ENCODE assay signal across 13 mouse cellular contexts in genomic region chr13:5789302-5789701, GRCm38 (mm10).
"Had no signal": no experiment of that assay in that cellular context is flagged by ENCODE, and none has a peak within 500 bp of the region (broad histone marks: within the 10 kb centered on the region; RNA-seq: fewer than 3 reads in every experiment).

No protein-coding gene starts in this region.

- H3K9me3 ChIP-seq: limb, embryonic 13.5 days; megakaryocyte, embryonic 14.5 days; midbrain, embryonic 12.5 days; neural tube, embryonic 13.5 days had no signal

- H3K4me3 ChIP-seq: limb, embryonic 13.5 days; megakaryocyte, embryonic 14.5 days; midbrain, embryonic 12.5 days; neural tube, embryonic 13.5 days had no signal

- H3K27me3 ChIP-seq: limb, embryonic 13.5 days; megakaryocyte, embryonic 14.5 days; midbrain, embryonic 12.5 days; neural tube, embryonic 13.5 days had no signal

- H3K9ac ChIP-seq: limb, embryonic 13.5 days; liver, embryonic 14.5 days; midbrain, embryonic 12.5 days; neural tube, embryonic 13.5 days had no signal

- H3K27ac ChIP-seq: limb, embryonic 13.5 days; liver, embryonic 14.5 days; midbrain, embryonic 12.5 days; neural tube, embryonic 13.5 days had no signal

- H3K36me3 ChIP-seq: limb, embryonic 13.5 days; midbrain, embryonic 12.5 days; neural tube, embryonic 13.5 days had no signal

- DNase-seq: kidney, postnatal 10 days; left cerebral cortex, postnatal 4 days; lung, adult 18-20 months; lung, postnatal 36 days; retina, postnatal 1 day; right cerebral cortex, postnatal 14 days; thymus, postnatal 4 days had no signal

- H3K4me2 ChIP-seq: limb, embryonic 13.5 days; midbrain, embryonic 12.5 days; neural tube, embryonic 13.5 days had no signal

- ATAC-seq: midbrain, embryonic 16.5 days had no signal

- H3K4me1 ChIP-seq: limb, embryonic 13.5 days; midbrain, embryonic 12.5 days; neural tube, embryonic 13.5 days had no signal
